Comparison of ENCODE assay signal across 21 mouse cellular contexts in the genomic region with DNA sequence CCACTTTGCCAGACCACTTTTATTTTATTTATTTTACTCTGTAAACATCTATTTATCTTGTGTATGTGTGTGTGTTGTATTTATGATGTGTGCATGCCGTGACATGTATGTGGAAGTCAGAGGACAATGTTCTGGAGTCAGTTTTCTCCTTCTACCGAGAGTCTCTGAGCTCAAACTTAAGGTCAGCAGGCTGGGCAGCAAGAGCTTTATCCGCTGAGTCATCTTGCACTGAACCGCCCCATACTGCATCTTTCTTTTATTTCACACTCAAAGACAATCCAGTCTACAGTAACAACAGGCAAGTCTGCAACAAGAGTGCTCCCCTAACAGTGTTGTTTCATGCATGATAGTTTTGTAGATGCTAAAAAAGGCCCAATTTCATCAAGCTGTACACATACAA.
"Had no signal": no experiment of that assay in that cellular context is flagged by ENCODE, and none has a peak within 500 bp of the region (broad histone marks: within the 10 kb centered on the region; RNA-seq: fewer than 3 reads in every experiment).

No protein-coding gene starts in this region.

- H3K4me2 ChIP-seq: hindbrain, embryonic 13.5 days; kidney, embryonic 15.5 days; limb, embryonic 15.5 days; liver, embryonic 12.5 days had no signal

- H3K4me3 ChIP-seq: heart, embryonic 10.5 days; heart, embryonic 12.5 days; hindbrain, embryonic 13.5 days; hindbrain, embryonic 15.5 days; kidney, embryonic 15.5 days; limb, embryonic 13.5 days; limb, embryonic 15.5 days; liver, embryonic 12.5 days had no signal

- DNase-seq: gastrocnemius, postnatal 14 days; gastrocnemius, postnatal 36 days; heart, adult 18-20 months; heart, postnatal 10 days; kidney, adult 11 months; kidney, adult 2 months; kidney, adult 9 months; kidney, postnatal 14 days; kidney, postnatal 36 days had no signal

- H3K27ac ChIP-seq: hindbrain, embryonic 13.5 days; hindbrain, embryonic 15.5 days; hindbrain, postnatal 0 days; kidney, embryonic 15.5 days; kidney, postnatal 0 days; liver, embryonic 12.5 days; liver, embryonic 14.5 days had no signal

- H3K9me3 ChIP-seq: heart, embryonic 10.5 days; heart, embryonic 12.5 days; hindbrain, embryonic 13.5 days; hindbrain, embryonic 15.5 days; kidney, embryonic 15.5 days; limb, embryonic 13.5 days; limb, embryonic 15.5 days; liver, embryonic 12.5 days had no signal

- H3K9ac ChIP-seq: heart, embryonic 12.5 days; hindbrain, embryonic 13.5 days; hindbrain, embryonic 15.5 days; kidney, embryonic 15.5 days; limb, embryonic 13.5 days; limb, embryonic 15.5 days; liver, embryonic 12.5 days; liver, embryonic 14.5 days had no signal

- H3K27me3 ChIP-seq: heart, embryonic 12.5 days; hindbrain, embryonic 13.5 days; hindbrain, embryonic 15.5 days; kidney, embryonic 15.5 days; limb, embryonic 13.5 days; limb, embryonic 15.5 days; liver, embryonic 12.5 days had no signal

- ATAC-seq: intestine, embryonic 16.5 days; liver, embryonic 12.5 days had no signal

- H3K36me3 ChIP-seq: heart, embryonic 10.5 days; heart, embryonic 12.5 days; hindbrain, embryonic 13.5 days; hindbrain, embryonic 15.5 days; kidney, embryonic 15.5 days; limb, embryonic 13.5 days; limb, embryonic 15.5 days; liver, embryonic 12.5 days had no signal
